Mouse (Mus musculus) layer of hippocampus, adult 18-20 months (tissue): ENCODE measurements around the gene Nmb. TPM values are rescaled to one million over a fixed set of nuclear protein-coding genes. Genes with fewer than 3 reads are reported as not detected.
"Not testable (repeated sequence)": the region's sequence is repeated elsewhere in the genome, so short reads cannot be mapped to it uniquely, and the experiment has no call there.

ENCODE experiments used
- DNase-seq, 2 experiments: peaks; one replicate each; pipeline ENCODE4 v3.0.0; 2022; ENCODE audit warnings: low spot score in 2 of 2
- long read RNA-seq: library from polyadenylated mRNA; stranded (forward); transcript quantifications from one replicate; pipeline ENCODE4 v2.0.0, GENCODE M21; 2021
- total RNA-seq, 2 experiments: library from RNA; stranded (reverse); gene quantifications; 2 replicates each; pipeline ENCODE4 v1.2.3; 2021

The Nmb gene
- 10 to 100 TPM in 1 of 2 experiments, 1 to 10 TPM in 1; 10.0 to 10.6 TPM for total RNA-seq
- long read RNA-seq, partial matches to known transcripts, result 0 of 1 reads
- long read RNA-seq, other reads (novel, unspliced or antisense), result 1 of 1 reads

GRCm38 (mm10) chr7:80904921-80905515 lies at the start of gene Nmb:
Gene Nmb, minus strand, starts transcription at chr7:80905076.
- DNase-seq, result peak; percentile 47 to 63

- DNase-seq, result no peak
Observed at GRCm38 (mm10) chr7:80954251-80954650, 49.4 kb upstream of the Nmb start.

- DNase-seq, result no peak
Observed at GRCm38 (mm10) chr7:80952140-80952539, 47.3 kb upstream of the Nmb start.

GRCm38 (mm10) chr7:80951461-80951860 lies 46.6 kb upstream of the Nmb start:
- DNase-seq, result no peak

- peak; percentile 93 to 97 for DNase-seq
Observed at GRCm38 (mm10) chr7:80947445-80948350, 42.8 kb upstream of the Nmb start, which contains the start of gene Sec11a. Gene Sec11a, minus strand, starts transcription at chr7:80947780.

GRCm38 (mm10) chr7:80939808-80940207 lies 34.9 kb upstream of the Nmb start:
- DNase-seq, result no peak

- DNase-seq, result not testable (repeated sequence)
Observed at GRCm38 (mm10) chr7:80937304-80937666, 32.4 kb upstream of the Nmb start.

GRCm38 (mm10) chr7:80936617-80937303 lies 31.9 kb upstream of the Nmb start:
- not testable (repeated sequence) for DNase-seq

GRCm38 (mm10) chr7:80935834-80936233 lies 31.0 kb upstream of the Nmb start:
- DNase-seq, result no peak

- no peak for DNase-seq
Observed at GRCm38 (mm10) chr7:80932777-80933176, 27.9 kb upstream of the Nmb start.

- DNase-seq, result peak in 1 of 2 experiments; percentile 44
Observed at GRCm38 (mm10) chr7:80931618-80932207, 26.8 kb upstream of the Nmb start.

- DNase-seq, result no peak
Observed at GRCm38 (mm10) chr7:80923165-80923564, 18.3 kb upstream of the Nmb start.

- no peak for DNase-seq
Observed at GRCm38 (mm10) chr7:80919647-80920008, 14.8 kb upstream of the Nmb start.

- no peak for DNase-seq
Observed at GRCm38 (mm10) chr7:80918982-80919646, 14.2 kb upstream of the Nmb start.

GRCm38 (mm10) chr7:80917916-80918465 lies 13.1 kb upstream of the Nmb start:
- DNase-seq, result no peak

- DNase-seq, result no peak
Observed at GRCm38 (mm10) chr7:80912496-80912895, 7.6 kb upstream of the Nmb start.

GRCm38 (mm10) chr7:80911053-80911452 lies 6.2 kb upstream of the Nmb start:
- no peak for DNase-seq

- DNase-seq, result no peak
Observed at GRCm38 (mm10) chr7:80903625-80904422, 1.1 kb downstream of the Nmb start.

- DNase-seq, result no peak
Observed at GRCm38 (mm10) chr7:80901541-80902274, 3.2 kb downstream of the Nmb start.
